Mouse (Mus musculus) forebrain, postnatal 0 days (tissue): ENCODE results near the gene Myh10. TPM values are rescaled to one million over a fixed set of nuclear protein-coding genes. Genes with fewer than 3 reads are reported as not detected.

ENCODE experiments used
- ATAC-seq: fragments of 200-750 bp; cut with Nextera tagmentation; 2 replicates; pipeline ENCODE4 v1.8.0; 2017; ENCODE audit warnings: mild to moderate bottlenecking, moderate library complexity
- DNase-seq: peaks from one replicate; pipeline ENCODE4 v3.0.0-alpha.2; 2015
- H3K27ac ChIP-seq: fragments of 300-500 bp; sonication (generic); 2 replicates; pipeline ENCODE4 v1.5.1; 2014; ENCODE audit warnings: low read depth, mild to moderate bottlenecking, antibody characterized with exemption, low read length, moderate library complexity, mixed read lengths
- H3K27me3 ChIP-seq: fragments of 300-500 bp; sonication (generic); 2 replicates; pipeline ENCODE4 v1.6.1; 2014; ENCODE audit warnings: mild to moderate bottlenecking, low read length, mixed read lengths; ENCODE audit not compliant: insufficient read depth
- H3K36me3 ChIP-seq: fragments of 300-500 bp; sonication (generic); 2 replicates; pipeline ENCODE4 v1.6.1; 2014; ENCODE audit warnings: mild to moderate bottlenecking, moderate library complexity; ENCODE audit not compliant: insufficient read depth
- H3K4me1 ChIP-seq: fragments of 300-500 bp; sonication (generic); 2 replicates; pipeline ENCODE4 v1.6.1; 2014; ENCODE audit warnings: antibody characterized with exemption; ENCODE audit not compliant: insufficient read depth
- H3K4me2 ChIP-seq: fragments of 300-500 bp; sonication (generic); 2 replicates; pipeline ENCODE4 v1.6.1; 2014; ENCODE audit warnings: low read depth, mild to moderate bottlenecking, moderate library complexity
- H3K4me3 ChIP-seq: fragments of 300-500 bp; sonication (generic); 2 replicates; pipeline ENCODE4 v1.5.1; 2014; ENCODE audit warnings: low read depth, low read length, mixed read lengths
- H3K9ac ChIP-seq: fragments of 300-500 bp; sonication (generic); 2 replicates; pipeline ENCODE4 v1.6.1; 2014; ENCODE audit warnings: mild to moderate bottlenecking
- H3K9me3 ChIP-seq: fragments of 300-500 bp; sonication (generic); 2 replicates; pipeline ENCODE4 v1.6.1; 2016; ENCODE audit warnings: low read length
- CTCF ChIP-seq: sonication (generic); IDR thresholded peaks from 2 replicates; pipeline ENCODE4 v1.5.1; 2016; ENCODE audit warnings: antibody characterized with exemption, control low read depth, low read depth
- WGBS: fragments of 180-500 bp; shearing (Covaris S2); extraction: QIAGEN DNeasy Blood & Tissue Kit; methylation state at CpG from one replicate; pipeline ENCODE4 v1.1.7; 2014; 5-methylcytosine and 5-hydroxymethylcytosine counted together
- polyA plus RNA-seq: library from polyadenylated mRNA; unstranded; fragments of >200 nt; fragmentation: Nextera tagmentation; extraction: Ambion mirVana; gene quantifications from 2 replicates; pipeline ENCODE4 v1.2.1, GENCODE M21; 2015
- total RNA-seq: library from RNA; depleted of rRNA; stranded (reverse); fragments of >200 nt; gene quantifications from 2 replicates; pipeline ENCODE4 v1.2.3, GENCODE M21; 2014

The Myh10 gene
- total and polyA plus RNA-seq, 2 experiments from 2014 or later, result 68.0 to 183 TPM

DNA sequence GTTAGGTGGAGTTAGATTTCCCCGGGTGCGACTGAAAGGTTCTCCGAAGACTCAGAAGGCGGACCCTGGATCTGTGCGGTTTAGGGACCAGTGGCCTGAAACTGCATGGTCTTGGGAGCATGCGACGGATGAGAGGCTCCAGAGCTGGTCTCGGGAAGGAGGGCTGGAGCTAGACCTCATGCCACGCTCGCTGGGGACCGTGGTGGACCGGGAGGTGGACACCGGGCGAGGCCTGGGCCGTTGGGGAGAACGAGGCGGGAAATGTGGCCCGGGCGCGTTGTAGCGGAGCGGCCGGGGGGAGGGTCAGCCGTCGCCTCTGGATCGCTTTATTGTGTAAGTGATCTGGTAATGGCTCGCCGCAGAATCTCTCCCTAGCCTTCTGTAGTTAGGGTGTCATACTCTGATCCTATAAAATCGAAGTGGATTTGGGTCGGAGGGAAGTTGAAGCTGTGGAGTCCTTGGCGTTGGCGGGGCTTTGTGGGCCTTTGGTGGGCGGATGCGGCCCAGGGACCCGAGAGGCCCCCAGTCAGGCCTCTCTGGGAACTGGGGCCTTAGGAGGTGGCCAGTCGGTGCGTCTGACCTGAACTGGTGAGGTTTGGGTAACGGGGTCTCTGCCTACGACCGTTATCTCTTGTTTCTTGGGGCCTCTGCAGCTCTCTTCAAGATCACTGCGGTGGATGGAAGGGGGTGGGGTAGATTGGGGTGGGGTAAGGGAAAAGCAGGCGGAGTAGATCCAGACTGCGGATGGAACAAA, 1.5 kb downstream of the Myh10 start:
- Histone ChIP-seq H3K4me2 (peak overlapping the region; percentile 51), H3K36me3 (no peaks in the 10 kb centered on the region), H3K4me3 (peak overlapping the region; percentile 96), H3K27me3 (no peaks in the 10 kb centered on the region), H3K4me1 (peaks cover 3% of the 10 kb centered on the region; the same call in 1 of the 2 replicates), H3K27ac (peak overlapping the region; percentile 98), H3K9ac (peak overlapping the region; percentile 94), H3K9me3 (no peaks in the 10 kb centered on the region)
- TF ChIP-seq CTCF, result no peak
- DNase-seq, result peak; percentile 71
- ATAC-seq, result no peak
- WGBS, result under 1% methylated on average over 43 of the region's 43 CpGs

DNA sequence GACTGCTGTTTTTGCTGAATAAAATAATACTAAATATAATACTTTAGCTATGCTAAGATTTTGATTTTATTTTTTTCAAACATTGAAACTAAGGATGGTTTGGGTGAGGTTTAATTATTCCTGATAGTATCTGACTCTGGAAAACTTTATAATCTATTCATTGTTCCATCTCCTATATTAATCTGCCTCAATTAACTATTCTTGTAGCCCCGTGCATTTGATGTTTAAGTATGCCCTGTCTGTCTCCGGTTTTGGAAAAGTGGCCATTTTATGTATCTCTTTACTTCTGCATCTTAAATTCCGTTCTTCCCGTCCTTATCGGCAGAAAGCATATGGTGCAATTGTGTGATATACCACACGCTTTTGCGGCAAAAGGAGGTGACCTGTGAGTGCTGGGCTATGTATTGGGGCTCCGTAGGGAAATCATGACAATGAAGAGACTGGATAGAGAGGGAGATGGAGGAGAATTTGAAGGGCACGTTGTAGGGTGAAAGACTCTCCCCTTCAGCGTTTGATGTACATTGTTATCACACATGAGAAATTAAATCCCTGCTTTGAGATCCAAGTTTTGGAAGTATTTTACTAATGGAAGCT, 2.2 kb downstream of the Myh10 start:
- Histone ChIP-seq H3K36me3 (no peaks in the 10 kb centered on the region), H3K9ac (peak overlapping the region; percentile 94), H3K4me1 (peaks cover 3% of the 10 kb centered on the region; the same call in 1 of the 2 replicates), H3K4me2 (peak overlapping the region; percentile 51), H3K27ac (peak overlapping the region; percentile 98), H3K9me3 (no peaks in the 10 kb centered on the region), H3K27me3 (no peaks in the 10 kb centered on the region), H3K4me3 (peak overlapping the region; percentile 96)
- DNase-seq (peak; percentile 57), ATAC-seq (no peak)
- no peak for TF ChIP-seq CTCF
- WGBS, result 3% methylated on average over 10 of the region's 10 CpGs

DNA sequence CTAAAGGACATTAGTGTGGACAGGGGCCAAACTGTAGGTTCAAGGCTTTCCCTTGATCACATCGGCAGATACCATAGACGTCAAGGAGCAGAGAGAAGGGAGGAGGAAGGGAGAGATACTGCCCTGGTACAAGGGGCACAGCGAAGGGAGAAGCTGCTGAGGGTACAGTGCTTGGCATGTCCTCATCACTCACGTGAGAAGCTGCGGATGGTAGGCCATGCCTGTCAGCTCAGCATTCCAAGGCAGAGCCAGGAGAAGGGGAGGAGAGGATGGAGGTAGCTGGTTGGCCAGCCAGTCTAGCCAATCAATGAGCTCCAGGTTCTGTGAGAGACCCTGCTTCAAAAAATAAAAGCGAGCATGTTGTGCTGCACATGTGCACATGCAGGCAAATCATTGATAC, 11.0 kb downstream of the Myh10 start:
- Histone ChIP-seq H3K36me3 (peaks cover 37% of the 10 kb centered on the region), H3K27ac (no peak overlapping the region), H3K4me2 (no peak overlapping the region), H3K27me3 (no peaks in the 10 kb centered on the region), H3K9ac (no peak overlapping the region), H3K9me3 (no peaks in the 10 kb centered on the region), H3K4me3 (no peak overlapping the region), H3K4me1 (no peaks in the 10 kb centered on the region)
- 92% methylated on average over 6 of the region's 6 CpGs for WGBS
- ATAC-seq, result no peak
- TF ChIP-seq CTCF, result no peak
- no peak for DNase-seq

DNA sequence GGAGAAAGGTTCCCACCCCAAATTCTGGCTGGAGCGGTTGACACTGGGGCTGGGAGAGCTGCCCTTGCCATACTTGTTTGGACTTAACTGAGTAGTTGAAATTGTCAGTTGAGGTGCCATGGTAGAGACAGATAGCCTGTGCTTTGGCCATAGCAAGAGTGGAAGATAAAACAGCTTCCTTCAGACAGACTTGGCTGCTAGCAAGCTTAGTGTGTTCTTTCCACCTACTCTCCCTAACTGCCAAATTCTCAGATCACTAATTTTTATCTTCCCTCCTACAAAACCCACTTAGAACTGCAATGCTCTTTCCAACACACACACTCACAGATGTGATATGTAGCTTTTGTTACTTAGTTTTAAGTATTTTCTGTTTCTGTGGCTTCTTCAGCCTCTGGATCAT, 12.0 kb downstream of the Myh10 start:
- no peak for TF ChIP-seq CTCF
- H3K4me3 ChIP-seq, result no peak overlapping the region
- WGBS, result 97% methylated on average over 1 of the region's 1 CpGs
- no peaks in the 10 kb centered on the region for H3K9me3 ChIP-seq
- no peaks in the 10 kb centered on the region for H3K4me1 ChIP-seq
- peaks cover 37% of the 10 kb centered on the region for H3K36me3 ChIP-seq
- no peak for DNase-seq
- no peak overlapping the region for H3K27ac ChIP-seq
- no peak overlapping the region for H3K4me2 ChIP-seq
- no peak for ATAC-seq
- no peak overlapping the region for H3K9ac ChIP-seq
- H3K27me3 ChIP-seq, result no peaks in the 10 kb centered on the region

DNA sequence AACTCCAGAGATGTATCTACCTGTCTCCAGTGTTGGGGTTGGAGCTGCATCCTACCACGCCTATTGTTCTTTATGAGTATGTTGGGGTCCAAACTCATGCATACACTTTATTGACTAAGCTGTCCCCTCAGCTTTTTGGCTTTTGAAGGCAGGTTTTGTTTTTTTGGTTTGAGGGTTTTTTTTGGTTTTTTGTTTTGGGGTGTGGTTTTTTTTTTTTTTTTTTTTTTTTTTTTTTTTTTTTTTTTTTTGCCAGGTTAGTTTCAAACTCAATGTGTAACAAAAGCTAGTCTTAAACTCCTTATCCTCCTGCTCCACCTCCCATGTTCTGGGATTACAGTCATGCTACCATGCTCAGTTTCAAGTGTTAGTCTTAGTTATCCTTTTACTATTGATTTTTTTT, 12.9 kb downstream of the Myh10 start:
- H3K27ac ChIP-seq, result no peak overlapping the region
- H3K36me3 ChIP-seq, result peaks cover 36% of the 10 kb centered on the region
- H3K9me3 ChIP-seq, result no peaks in the 10 kb centered on the region
- no peak overlapping the region for H3K9ac ChIP-seq
- ATAC-seq (no peak), DNase-seq (no peak)
- H3K4me2 ChIP-seq, result no peak overlapping the region
- no peak overlapping the region for H3K4me3 ChIP-seq
- no peak for TF ChIP-seq CTCF
- 100% methylated on average over 1 of the region's 1 CpGs for WGBS
- no peaks in the 10 kb centered on the region for H3K4me1 ChIP-seq
- no peaks in the 10 kb centered on the region for H3K27me3 ChIP-seq

DNA sequence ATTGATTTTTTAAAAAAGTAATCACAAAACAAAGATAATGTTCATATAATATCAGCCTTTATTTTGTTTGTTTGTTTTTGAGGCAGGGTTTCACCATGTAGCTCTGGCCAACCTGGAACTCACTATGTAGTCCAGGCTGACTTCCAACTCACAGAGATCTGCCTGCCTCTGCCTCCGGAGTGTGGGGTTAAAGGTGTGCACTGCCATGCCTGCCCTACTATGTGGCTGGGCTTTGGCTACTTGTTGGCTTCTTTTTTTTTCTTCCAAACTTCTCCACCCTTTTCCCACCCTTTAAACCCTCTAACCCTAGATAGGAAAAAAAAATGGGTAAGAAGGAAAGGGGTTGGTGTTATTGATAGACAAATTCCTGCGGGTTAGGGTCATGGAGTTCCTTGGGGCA, 13.5 kb downstream of the Myh10 start:
- Histone ChIP-seq H3K9ac (no peak overlapping the region), H3K36me3 (peaks cover 30% of the 10 kb centered on the region), H3K27ac (no peak overlapping the region), H3K9me3 (no peaks in the 10 kb centered on the region), H3K4me1 (no peaks in the 10 kb centered on the region), H3K4me3 (no peak overlapping the region), H3K27me3 (no peaks in the 10 kb centered on the region), H3K4me2 (no peak overlapping the region)
- DNase-seq (no peak), ATAC-seq (no peak)
- WGBS, result 100% methylated on average over 2 of the region's 2 CpGs
- TF ChIP-seq CTCF, result no peak
